Mouse (Mus musculus) thymus, adult 2 months (tissue): Measurements from ENCODE around the gene Supt3.

Experiments
- CTCF ChIP-seq: fragments of 200-500 bp; IDR thresholded peaks from 2 replicates; pipeline ENCODE4 v1.5.1; 2012; ENCODE audit warnings: mild to moderate bottlenecking, control low read depth, low read length, moderate library complexity, borderline replicate concordance; ENCODE audit not compliant: control insufficient read depth, poor library complexity, insufficient read depth; ENCODE audit errors: extremely low read depth
- POLR2A ChIP-seq: fragments of 200-500 bp; IDR thresholded peaks from 2 replicates; pipeline ENCODE4 v1.6.1; 2012; ENCODE audit warnings: mild to moderate bottlenecking, low read length, control low read depth, moderate library complexity; ENCODE audit not compliant: control insufficient read depth, poor library complexity, insufficient read depth; ENCODE audit errors: extremely low read depth

GRCm38 (mm10) chr17:45063776-45064175 is 286.8 kb downstream of the Supt3 start:
- no peak for TF ChIP-seq POLR2A
- TF ChIP-seq CTCF: no peak
